Mouse (Mus musculus) cerebellum, postnatal 10 days (tissue): ENCODE results near the gene Ccng1.

Experiments used
- DNase-seq, 2 experiments: peaks; one replicate each; pipeline ENCODE4 v3.0.0; 2021; ENCODE audit warnings: mixed read lengths in 2 of 2

Gene Ccng1

DNA sequence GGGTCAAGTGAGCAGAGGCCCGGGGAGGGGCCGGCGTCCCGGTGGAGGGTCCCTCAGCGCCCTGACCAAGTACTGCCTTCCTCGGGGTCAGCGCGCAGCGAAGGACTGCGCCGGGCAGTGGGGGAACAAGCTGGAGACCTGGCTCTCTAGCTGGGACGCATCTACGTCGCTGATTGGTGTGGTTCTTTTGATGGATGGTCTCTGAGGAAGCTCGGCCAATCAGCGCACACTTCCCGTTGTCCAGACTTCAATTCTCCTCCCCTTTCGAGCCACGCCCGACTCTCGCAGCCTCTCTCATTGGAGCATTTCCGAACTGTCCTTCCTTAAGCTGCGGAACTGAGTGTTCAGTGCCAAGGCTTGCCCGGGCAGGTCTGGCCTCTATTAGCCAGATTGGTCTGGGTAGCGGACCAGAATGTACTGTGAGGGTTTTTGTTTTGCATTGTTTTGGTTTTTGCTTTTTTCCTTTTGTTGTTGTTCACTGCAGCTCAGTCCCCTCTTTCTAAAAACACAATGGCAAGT is at the start of gene Ccng1:
Gene Ccng1 (minus strand): TSS at position 203 of the 519 bp plus-strand sequence.
- DNase-seq, result peak; percentile 92 to 95

- no peak for DNase-seq
These were observed 35.2 kb upstream of the Ccng1 start for GRCm38 (mm10) chr11:40790307-40790706.

- no peak for DNase-seq
These were observed 34.6 kb upstream of the Ccng1 start for GRCm38 (mm10) chr11:40789701-40790100.

GRCm38 (mm10) chr11:40786900-40787299 is 31.8 kb upstream of the Ccng1 start:
- no peak for DNase-seq

GRCm38 (mm10) chr11:40784326-40784725 is 29.2 kb upstream of the Ccng1 start:
- no peak for DNase-seq

GRCm38 (mm10) chr11:40783346-40783745 is 28.2 kb upstream of the Ccng1 start:
- no peak for DNase-seq

DNA sequence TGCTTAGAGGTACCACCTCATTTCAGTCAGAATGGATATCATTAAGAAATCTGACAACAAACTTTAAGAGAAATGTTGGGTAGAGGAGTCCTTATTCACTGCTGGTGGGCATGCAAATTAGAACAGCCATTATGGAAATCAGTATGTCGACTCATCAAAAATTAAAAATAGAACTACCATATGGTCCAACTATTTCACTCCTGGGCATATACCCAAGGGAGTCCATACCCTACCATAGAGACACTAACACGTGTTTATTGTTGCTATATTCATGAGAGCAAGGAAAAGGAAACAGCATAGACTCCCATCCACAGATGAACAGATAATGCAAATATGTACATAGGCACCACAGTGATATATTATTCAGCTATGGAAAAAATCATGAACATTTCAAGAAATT is 26.7 kb upstream of the Ccng1 start:
- no peak for DNase-seq

GRCm38 (mm10) chr11:40775315-40776269 is 20.5 kb upstream of the Ccng1 start:
- peak; percentile 31 to 54 for DNase-seq

GRCm38 (mm10) chr11:40764690-40765089 is 9.6 kb upstream of the Ccng1 start:
- no peak for DNase-seq

GRCm38 (mm10) chr11:40763395-40763794 is 8.3 kb upstream of the Ccng1 start:
- peak; percentile 36 to 42 for DNase-seq

DNA sequence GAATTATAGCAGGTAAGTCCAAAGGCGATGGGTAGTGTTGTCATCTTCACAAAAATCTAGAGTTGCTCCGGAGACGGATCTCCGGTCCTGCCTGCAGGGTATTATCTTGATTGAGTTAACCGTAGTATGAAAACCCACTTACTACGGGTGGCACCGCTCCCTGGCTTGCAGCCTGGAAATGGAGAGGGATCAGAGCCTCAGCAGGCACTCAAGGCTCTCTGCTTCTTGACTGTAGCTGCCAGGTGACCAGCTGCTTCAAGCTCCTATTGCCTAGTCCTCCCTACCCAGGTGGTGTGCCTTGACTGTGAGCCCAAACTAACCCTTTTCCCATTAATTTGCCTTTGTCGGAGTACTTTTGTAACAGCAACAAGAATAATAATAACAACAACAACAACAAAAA is 4.8 kb upstream of the Ccng1 start:
- DNase-seq, result peak; percentile 81 to 90

DNA sequence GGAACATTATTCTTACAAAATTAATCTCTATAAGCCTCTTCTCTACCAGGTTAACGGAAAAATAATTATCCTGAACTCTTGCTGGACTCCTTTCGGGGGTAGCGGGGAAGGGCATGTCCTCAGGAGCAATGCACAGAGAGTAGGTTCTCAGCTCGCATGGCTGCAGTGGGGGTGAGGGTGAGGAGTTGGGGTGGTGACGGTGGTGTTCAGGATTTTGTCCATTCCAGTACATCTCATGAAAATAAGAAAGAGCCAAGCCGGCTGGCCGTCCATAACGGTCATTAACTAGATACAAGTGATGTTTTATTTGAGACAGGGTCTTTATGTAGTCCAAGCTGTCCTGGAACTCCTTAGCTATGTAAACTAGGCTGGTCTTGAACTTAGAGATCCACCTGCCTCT is 857 bp upstream of the Ccng1 start:
- DNase-seq, result peak in 1 of 2 experiments; percentile 12

DNA sequence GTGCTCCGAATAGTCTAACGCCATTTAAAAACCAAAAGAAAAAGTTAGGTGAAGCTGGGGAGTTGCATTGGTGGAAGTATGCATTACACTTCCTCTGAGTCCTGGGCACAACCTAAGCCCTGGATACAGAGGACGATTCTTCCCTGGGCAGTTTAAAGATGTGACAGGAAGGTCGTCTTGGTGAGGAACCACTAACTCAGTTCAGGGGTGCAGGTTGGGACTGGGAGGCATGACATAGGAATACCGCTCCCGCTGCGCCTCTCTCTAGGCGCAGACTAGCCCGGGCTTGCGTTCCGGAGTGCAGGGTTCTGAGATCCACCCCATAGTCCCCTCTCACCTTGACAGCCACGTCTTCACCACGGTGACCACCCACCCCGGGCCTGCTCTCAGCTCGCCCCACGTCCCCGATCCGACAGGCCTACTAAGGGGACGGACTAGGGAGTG is 425 bp downstream of the Ccng1 start:
- no peak for DNase-seq

DNA sequence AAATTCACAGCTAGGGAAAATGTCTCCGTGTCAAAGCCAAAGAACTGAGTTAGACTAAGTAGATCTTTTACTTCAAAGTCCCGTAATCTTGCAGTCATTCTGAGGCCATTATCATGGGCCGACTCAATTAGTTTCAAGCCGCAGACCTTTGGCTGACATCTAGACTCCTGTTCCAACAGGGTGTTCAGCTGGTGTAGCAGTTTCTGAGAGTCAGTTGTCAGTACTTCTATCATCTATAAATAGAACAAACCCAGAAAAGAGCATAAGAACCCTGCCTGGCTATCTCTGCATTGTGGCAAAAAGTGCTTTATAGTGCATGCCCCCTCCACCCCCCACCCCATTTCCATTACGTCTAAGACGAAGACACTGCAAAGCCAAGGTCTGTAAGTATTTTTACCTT is 1.3 kb downstream of the Ccng1 start:
- no peak for DNase-seq

- DNase-seq, result no peak
These were observed 7.4 kb downstream of the Ccng1 start for GRCm38 (mm10) chr11:40747716-40748115.

GRCm38 (mm10) chr11:40746361-40746760 is 8.8 kb downstream of the Ccng1 start:
- DNase-seq, result no peak

DNA sequence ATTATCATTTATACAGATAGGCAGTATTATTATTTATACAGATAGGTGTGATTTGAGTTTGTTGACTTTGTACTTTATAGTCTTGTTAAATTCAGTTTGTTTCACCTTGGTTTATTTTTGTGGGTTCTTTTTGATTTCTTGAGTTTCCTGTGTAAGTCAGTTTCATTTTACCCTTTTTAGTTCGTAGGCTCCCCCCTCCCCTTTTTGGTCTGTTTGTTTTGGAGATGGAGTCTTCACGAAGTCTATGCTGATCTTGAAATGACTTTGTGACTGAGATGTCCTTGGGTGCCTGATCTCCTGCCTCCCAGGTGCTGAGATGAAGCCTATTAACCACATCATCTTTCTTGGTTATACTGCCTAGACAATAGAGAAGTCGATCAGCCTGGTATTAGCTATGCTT is 10.8 kb downstream of the Ccng1 start:
- DNase-seq, result no peak

DNA sequence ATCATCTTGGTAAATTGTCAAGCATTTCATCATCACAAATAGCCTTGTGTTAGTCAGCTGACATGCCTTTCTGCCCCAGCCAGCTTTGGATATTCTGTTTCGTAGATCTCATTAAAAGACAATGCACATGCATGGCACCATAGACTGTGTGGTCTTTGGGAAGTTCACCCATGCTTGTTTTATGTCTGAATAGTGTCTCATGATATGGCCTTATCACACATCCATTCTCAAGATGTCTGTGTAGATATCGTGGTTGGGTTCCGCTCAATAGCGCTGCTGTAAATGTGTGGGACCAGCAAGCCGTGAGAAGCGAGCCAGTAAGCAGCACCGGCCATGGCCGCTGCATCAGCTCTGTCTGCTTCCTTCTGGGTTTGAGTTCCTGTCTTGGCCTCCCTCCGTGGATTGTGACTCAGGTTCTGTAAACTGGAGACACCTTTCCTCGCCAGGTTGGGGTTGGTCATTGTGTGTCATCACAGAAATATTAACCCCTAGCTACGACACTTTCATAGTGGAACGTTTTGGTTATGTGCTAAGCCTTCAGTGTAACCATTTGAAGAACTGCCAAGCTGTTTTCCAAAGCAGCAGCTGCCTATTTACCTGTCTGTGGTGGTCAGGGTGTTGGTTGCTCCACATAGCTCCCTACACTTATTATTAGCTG is 13.4 kb downstream of the Ccng1 start:
- no peak for DNase-seq

- no peak for DNase-seq
These were observed 17.7 kb downstream of the Ccng1 start for GRCm38 (mm10) chr11:40737369-40737768.

DNA sequence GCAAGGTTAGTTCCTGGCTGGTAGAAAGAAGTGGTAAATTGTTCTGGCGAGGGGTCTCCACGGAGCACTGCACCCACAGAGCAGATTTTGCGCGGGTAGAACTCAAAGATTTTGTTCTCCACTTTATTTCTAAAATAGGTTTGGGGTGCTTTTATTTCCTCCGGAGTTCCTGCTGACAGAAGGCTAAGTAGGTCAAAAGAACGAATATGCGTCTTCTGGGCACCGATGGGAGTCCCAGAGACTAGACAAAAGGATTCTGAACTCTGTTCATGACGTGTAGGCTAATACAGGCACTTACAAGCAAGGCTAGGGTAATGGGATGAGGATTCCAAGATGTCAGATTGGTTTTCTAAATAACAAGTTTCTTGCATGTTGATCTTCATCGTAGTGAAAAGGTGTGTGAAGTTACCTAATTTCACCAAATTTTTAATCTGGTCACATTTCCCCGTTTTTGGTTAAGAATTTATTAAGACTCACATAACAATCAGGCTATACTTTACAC is 20.8 kb downstream of the Ccng1 start:
- no peak for DNase-seq

DNA sequence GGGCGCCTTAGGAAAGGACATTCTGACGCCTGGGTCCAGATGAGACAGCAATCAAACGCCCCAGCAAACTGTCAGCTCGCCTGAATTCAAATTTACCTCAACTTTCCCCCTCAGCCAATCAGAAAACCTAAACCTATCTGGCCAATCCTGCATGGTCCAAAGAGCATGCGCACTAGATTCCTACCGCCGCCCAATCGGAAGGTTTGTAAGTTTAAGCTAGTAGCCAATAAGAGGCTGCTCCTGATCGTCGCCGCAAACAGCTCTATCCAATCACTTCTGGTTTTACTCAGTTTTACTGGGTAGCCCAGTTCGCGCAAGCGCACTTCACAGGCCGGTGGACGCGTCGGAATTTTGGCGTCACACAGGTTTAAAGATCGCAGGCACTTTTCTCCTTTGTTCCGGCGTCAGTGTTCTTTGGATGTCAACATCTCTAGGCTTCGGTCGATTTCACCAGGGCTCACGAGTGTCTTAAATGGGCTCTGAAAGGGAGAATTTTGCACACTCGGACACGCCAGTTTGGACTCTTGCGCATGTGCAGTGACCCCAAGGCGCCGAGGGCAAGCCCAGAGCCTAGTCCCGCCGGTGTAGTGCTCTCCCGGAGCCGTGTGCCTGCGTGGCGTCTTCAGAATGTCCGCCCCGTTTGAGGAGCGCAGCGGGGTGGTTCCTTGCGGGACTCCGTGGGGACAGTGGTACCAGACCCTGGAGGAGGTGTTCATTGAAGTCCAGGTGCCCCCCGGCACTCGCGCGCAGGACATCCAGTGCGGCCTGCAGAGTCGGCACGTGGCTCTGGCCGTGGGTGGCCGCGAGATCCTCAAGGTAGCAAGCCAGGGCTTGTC is 21.6 kb downstream of the Ccng1 start, which contains the start of the genes Hmmr and Nudcd2:
Gene Hmmr (minus strand): TSS at position 84 of the 836 bp plus-strand sequence.
Gene Nudcd2 (plus strand): TSS at position 329 of the 836 bp plus-strand sequence.
- DNase-seq, result peak; percentile 94 to 95

- no peak for DNase-seq
These were observed 22.1 kb downstream of the Ccng1 start for GRCm38 (mm10) chr11:40732997-40733338.
